Mouse (Mus musculus) testis, adult 2 months (tissue): ENCODE measurements around the gene Cnnm2. TPM values are rescaled to one million over a fixed set of nuclear protein-coding genes. Genes with fewer than 3 reads are reported as not detected.

Experiments used
- H3K27ac ChIP-seq: fragments of 200-500 bp; 2 replicates; pipeline ENCODE4 v1.5.1; 2012; ENCODE audit warnings: low read depth, low read length; ENCODE audit not compliant: control insufficient read depth, insufficient read depth
- H3K27me3 ChIP-seq: fragments of 200-500 bp; 2 replicates; pipeline ENCODE4 v1.6.1; 2012; ENCODE audit warnings: mild to moderate bottlenecking, low read length, moderate library complexity; ENCODE audit not compliant: control insufficient read depth, insufficient read depth
- H3K36me3 ChIP-seq: fragments of 200-500 bp; 2 replicates; pipeline ENCODE4 v1.6.1; 2012; ENCODE audit warnings: mild to moderate bottlenecking, low read length; ENCODE audit not compliant: control insufficient read depth, insufficient read depth
- H3K4me1 ChIP-seq: fragments of 200-500 bp; 2 replicates; pipeline ENCODE4 v1.6.1; 2012; ENCODE audit warnings: low read length; ENCODE audit not compliant: control insufficient read depth, insufficient read depth
- H3K4me3 ChIP-seq: fragments of 200-500 bp; 2 replicates; pipeline ENCODE4 v1.5.1; 2012; ENCODE audit warnings: low read depth, mild to moderate bottlenecking, low read length, moderate library complexity, mixed read lengths; ENCODE audit not compliant: control insufficient read depth
- CTCF ChIP-seq: fragments of 200-500 bp; IDR thresholded peaks from 2 replicates; pipeline ENCODE4 v1.5.1; 2012; ENCODE audit warnings: low read depth, mild to moderate bottlenecking, inconsistent platforms, low read length, moderate library complexity; ENCODE audit not compliant: control insufficient read depth, insufficient read depth, insufficient replicate concordance
- POLR2A ChIP-seq: fragments of 200-500 bp; IDR thresholded peaks from 2 replicates; pipeline ENCODE4 v1.6.1; 2012; ENCODE audit warnings: low read depth, mild to moderate bottlenecking, inconsistent platforms, low read length, moderate library complexity; ENCODE audit not compliant: control insufficient read depth
- polyA plus RNA-seq: library from polyadenylated mRNA; depleted of rRNA; stranded (reverse); fragments of >200 nt; gene quantifications from 2 replicates; pipeline ENCODE4 v1.2.3, GENCODE M21; 2012; rRNA removed

Cnnm2 gene
- 3.3 and 4.2 TPM in 2 replicates for polyA plus RNA-seq

DNA sequence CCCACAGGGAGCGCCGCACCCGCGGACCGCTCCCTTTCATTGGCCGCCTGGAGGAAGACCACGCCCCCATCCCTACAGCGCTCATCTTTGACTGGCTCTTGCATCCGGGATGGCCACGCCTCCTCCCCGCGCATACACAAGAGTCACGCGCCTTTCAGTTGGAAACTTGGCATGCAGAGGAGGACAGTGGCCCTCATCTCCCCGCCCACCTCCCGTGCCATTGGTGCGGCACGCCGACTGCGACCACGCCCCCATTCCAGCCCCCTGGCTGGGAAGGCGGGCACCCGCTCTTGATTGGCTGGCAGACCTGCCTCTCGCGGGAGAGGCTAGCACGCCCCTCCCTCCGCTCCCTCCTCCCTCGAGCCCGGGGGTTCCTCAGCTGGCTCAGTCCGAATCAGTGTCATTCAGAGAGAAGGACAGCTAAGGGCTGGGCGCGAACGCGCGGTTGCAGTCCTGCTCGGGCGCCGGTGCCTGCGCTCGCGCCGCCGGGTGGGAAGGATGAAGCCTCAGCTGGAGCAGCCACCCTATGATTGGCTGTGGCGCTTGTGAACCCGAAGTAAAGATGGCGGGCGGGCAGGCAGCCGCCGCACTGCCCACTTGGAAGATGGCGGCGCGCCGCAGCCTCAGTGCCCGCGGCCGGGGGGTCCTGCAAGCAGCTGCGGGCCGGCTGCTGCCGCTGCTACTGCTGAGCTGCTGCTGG, at the start of gene Cnnm2:
Gene Cnnm2 (plus strand): TSS at position 350 of the 700 bp plus-strand sequence.
- Histone ChIP-seq H3K27me3 (no peaks in the 10 kb centered on the region), H3K36me3 (no peaks in the 10 kb centered on the region), H3K4me1 (peaks cover 19% of the 10 kb centered on the region), H3K4me3 (peak within 1 kb of the TSS; percentile 89), H3K27ac (peak within 1 kb of the TSS; percentile 82)
- TF ChIP-seq POLR2A (peak; percentile 62), CTCF (no peak)

DNA sequence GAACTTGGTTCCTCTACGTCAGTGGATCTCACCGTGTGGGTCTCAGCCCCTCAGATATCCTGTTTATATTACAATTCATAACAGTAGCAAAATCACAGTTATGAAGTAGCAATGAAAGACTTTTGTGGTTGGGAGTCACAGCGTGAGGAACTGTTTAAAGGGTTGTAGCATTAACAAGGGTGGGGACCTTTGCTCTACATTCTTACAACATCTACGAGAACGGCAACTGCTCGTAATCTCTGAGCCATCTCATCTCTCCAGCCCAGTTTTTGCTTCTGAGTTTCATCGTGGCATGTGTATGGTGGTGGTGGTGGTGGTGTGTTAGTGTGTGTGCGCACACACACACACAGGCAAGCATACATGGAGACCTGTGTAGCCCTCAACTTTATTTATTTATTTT, 47.2 kb upstream of the Cnnm2 start:
- Histone ChIP-seq H3K4me1 (no peaks in the 10 kb centered on the region), H3K27ac (no peak overlapping the region), H3K27me3 (no peaks in the 10 kb centered on the region), H3K36me3 (no peaks in the 10 kb centered on the region), H3K4me3 (no peak overlapping the region)
- TF ChIP-seq CTCF (no peak), POLR2A (no peak)

DNA sequence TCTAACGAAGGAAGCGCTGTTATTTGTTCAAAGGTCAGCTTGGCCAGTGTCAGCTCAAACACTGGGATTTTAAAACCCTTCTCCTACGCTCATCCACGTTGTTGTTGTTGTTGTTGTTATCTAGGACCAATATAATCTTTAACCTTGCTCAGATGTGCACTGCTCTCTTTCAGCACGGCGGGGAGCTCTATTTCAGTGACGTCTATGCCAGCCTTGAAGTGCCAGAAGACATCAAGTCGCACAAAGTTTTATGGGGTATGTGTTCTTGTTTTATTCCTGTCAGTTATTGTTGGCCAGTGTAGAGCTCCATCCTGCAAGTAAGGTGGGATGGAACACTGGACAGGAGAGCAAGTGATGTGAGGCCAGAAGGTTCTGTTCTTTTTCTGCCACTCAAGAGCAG, 46.4 kb upstream of the Cnnm2 start:
- Histone ChIP-seq H3K27me3 (no peaks in the 10 kb centered on the region), H3K27ac (no peak overlapping the region), H3K4me1 (no peaks in the 10 kb centered on the region), H3K4me3 (no peak overlapping the region), H3K36me3 (peaks cover 3% of the 10 kb centered on the region)
- no peak for TF ChIP-seq CTCF
- no peak for TF ChIP-seq POLR2A

DNA sequence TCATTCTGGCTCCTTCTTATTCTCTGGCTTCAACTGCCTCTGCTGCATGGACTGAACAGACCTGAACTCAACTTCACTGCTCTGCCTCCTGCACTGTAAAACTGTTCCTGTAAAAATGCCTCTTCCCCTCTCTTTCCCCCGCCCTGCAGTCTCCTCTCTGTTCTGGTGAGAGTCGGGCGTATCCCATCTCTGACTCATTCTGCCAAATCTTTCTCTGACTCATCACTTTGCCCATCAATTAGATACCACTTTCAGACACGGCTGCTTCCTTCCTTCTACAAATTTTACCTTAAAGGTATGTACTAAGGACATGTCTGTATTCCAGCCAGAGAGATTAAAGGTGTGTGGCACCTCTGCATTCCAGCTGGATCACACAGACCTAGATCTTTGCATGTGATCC, 43.2 kb upstream of the Cnnm2 start:
- no peaks in the 10 kb centered on the region for H3K4me1 ChIP-seq
- no peak for TF ChIP-seq POLR2A
- no peak for TF ChIP-seq CTCF

DNA sequence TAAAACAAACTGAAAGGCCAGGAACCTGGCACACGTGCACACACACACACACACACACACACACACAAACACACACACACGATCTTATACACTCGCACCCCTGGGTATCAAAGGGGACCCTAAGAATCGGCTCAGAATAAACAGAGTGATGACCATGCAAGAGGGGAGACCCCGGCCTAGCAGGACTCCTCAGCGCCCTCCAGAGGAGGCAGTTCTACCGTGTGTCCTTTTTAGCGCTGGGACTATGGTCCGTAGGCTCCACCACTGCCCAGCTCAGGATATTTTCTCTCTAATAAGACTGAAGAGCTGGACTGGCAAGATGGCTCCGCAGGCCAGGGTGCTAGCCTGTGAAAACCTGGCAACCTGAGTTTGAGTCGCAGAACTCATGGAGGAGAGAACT, 37.0 kb upstream of the Cnnm2 start:
- no peak overlapping the region for H3K27ac ChIP-seq
- no peaks in the 10 kb centered on the region for H3K27me3 ChIP-seq
- peaks cover 3% of the 10 kb centered on the region; the same call in 1 of the 2 replicates for H3K4me1 ChIP-seq
- TF ChIP-seq CTCF (no peak), POLR2A (no peak)
- H3K36me3 ChIP-seq, result peaks cover 8% of the 10 kb centered on the region
- peak overlapping the region; percentile 6 for H3K4me3 ChIP-seq

More for the DNA sequence above, 43.2 kb upstream of the Cnnm2 start:
- H3K36me3 ChIP-seq, result peaks cover 6% of the 10 kb centered on the region
- H3K4me3 ChIP-seq, result no peak overlapping the region
- H3K27ac ChIP-seq, result no peak overlapping the region
- H3K27me3 ChIP-seq, result no peaks in the 10 kb centered on the region

DNA sequence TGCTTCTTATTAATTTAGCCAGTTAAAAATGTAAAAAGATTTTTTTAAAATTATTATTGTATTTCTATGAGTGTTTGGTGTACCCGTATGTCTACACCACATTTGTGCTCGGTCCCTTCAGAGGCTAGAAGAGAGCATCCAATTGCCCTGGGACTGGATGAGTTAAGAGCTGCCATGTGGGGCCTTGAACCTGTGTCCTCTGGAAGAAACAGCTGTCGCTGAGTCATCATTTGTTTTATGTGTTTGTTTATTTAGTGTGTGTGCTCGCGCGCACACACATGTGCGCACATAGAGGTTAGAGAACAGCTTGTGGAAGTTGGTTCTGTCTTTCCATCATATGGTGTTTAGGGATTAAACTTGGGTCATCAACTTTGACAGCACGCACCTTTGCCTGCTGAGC, 35.3 kb upstream of the Cnnm2 start:
- Histone ChIP-seq H3K36me3 (peaks cover 4% of the 10 kb centered on the region), H3K27me3 (no peaks in the 10 kb centered on the region), H3K27ac (no peak overlapping the region), H3K4me3 (no peak overlapping the region), H3K4me1 (peaks cover 3% of the 10 kb centered on the region; the same call in 1 of the 2 replicates)
- TF ChIP-seq CTCF (no peak), POLR2A (no peak)

DNA sequence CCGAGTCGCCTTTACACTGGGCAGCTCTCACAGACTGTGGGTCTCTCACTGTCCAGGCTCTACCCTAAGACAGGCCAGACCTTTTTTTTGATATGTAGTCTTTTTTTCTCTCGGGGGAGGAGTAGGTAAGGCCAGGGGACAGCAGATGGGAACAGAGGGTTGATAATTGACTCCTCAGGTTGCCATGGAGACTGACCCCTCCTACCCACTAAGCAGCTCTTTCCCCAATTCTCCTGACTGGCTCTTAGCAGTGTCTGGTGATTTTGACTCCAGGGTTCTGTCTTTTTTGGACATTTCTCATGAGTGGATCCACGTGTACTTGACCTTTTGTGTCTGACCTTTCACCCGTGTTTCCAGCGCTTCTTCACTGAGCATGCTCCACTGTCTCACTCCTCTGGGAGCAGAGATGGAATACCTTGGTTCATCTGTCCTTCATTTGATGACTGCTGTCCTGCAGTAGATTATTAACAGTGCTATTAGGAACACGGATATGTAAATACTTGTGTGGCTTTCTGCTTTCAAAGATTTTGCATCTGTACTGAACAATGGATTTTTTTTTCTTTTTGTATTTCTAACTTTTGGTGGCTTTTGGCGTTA, 34.2 kb upstream of the Cnnm2 start:
- TF ChIP-seq POLR2A (no peak), CTCF (no peak)
- peaks cover 2% of the 10 kb centered on the region for H3K36me3 ChIP-seq
- H3K27ac ChIP-seq, result no peak overlapping the region; the same call in 1 of the 2 replicates
- H3K4me1 ChIP-seq, result peaks cover 3% of the 10 kb centered on the region; the same call in 1 of the 2 replicates
- H3K27me3 ChIP-seq, result no peaks in the 10 kb centered on the region
- no peak overlapping the region for H3K4me3 ChIP-seq
